Mouse (Mus musculus) bone marrow, adult 2 months (tissue): ENCODE data around the gene Prkar2b. TPM values are rescaled to one million over a fixed set of nuclear protein-coding genes. Genes with fewer than 3 reads are reported as not detected.
A peak's percentile ranks its signal among the peaks of the same experiment; 100 is the strongest.

Source experiments
- H3K27ac ChIP-seq: fragments of 200-500 bp; 2 replicates; pipeline ENCODE4 v1.5.1; 2012; ENCODE audit warnings: low read depth, mild to moderate bottlenecking, control low read depth, inconsistent platforms, low read length; ENCODE audit not compliant: control insufficient read depth, poor library complexity, insufficient read depth
- H3K4me1 ChIP-seq: fragments of 200-500 bp; 2 replicates; pipeline ENCODE4 v1.6.1; 2011; ENCODE audit warnings: low read length; ENCODE audit not compliant: control insufficient read depth, insufficient read depth
- H3K4me3 ChIP-seq: fragments of 200-500 bp; replicated peaks from 2 replicates; pipeline ENCODE3; 2011; ENCODE audit warnings: mild to moderate bottlenecking, low read depth, low read length, control low read depth; ENCODE audit not compliant: control insufficient read depth
- CTCF ChIP-seq: fragments of 200-500 bp; IDR thresholded peaks from 2 replicates; pipeline ENCODE4 v1.5.1; 2011; ENCODE audit warnings: low read length, control low read depth; ENCODE audit not compliant: control insufficient read depth, insufficient read depth
- POLR2A ChIP-seq: fragments of 200-500 bp; IDR thresholded peaks from 2 replicates; pipeline ENCODE4 v1.6.1; 2011; ENCODE audit warnings: low read depth, mild to moderate bottlenecking, control low read depth, low read length, borderline replicate concordance; ENCODE audit not compliant: control insufficient read depth
- WGBS: fragments of 180-500 bp; shearing (Covaris S2); methylation state at CpG from one replicate; pipeline ENCODE4 v1.1.7; 2018; 5-methylcytosine and 5-hydroxymethylcytosine counted together
- polyA plus RNA-seq: library from polyadenylated mRNA; stranded (reverse); fragments of >200 nt; gene quantifications from 2 replicates; pipeline ENCODE4 v1.2.4, GENCODE M21; 2011; ENCODE audit warnings: low replicate concordance; ENCODE audit not compliant: missing spikeins, insufficient read depth, insufficient read length

The Prkar2b gene
- polyA plus RNA-seq, 1 experiment, result 124 TPM

DNA sequence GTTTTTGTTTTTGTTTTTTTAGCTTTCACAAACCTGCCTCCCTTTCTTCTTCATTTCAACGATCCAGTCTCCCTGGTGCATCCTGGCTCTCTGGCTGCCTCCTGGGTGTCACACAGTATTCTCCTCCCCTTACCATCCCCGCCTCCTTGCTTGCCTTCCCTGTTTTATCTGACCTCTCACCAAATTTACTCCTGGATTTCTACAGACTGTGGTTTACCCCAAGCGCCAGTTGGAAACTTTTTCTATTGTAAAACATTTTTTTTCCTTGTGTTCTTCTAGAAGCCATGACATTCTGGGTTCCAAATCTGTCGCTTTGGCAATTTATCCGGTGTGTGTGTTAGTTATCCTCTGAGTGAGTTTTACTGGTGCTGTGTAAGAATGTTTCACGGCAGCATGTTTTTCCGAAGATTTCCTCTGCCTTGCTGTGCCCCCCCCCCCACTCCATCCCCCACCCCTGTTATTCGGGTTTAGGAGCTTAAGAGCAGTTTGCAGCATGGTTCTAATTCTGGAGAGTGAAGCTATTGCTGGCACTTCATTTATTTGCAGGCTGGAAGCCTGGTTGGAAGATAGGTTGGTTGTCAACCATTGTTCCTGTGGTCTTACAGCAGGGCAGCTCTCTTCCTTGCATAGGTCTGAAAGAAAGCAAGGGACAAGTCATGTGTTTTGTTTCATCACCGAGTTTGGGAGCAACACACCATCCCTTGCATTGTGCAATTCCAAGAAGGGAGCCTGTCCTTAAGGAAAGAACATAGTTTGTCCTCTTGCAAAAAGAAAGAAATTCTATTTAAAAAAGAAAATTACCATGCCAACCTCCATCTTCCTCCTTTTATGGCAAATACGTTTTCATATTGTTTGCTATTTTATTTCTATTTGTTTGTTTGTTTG lies 15.0 kb upstream of the Prkar2b start:
- Histone ChIP-seq H3K27ac (no peak overlapping the region), H3K4me3 (no peak overlapping the region), H3K4me1 (no peaks in the 10 kb centered on the region; the same call in 1 of the 2 replicates)
- WGBS, result 71% methylated on average over 10 of the region's 10 CpGs
- no peak for TF ChIP-seq POLR2A

DNA sequence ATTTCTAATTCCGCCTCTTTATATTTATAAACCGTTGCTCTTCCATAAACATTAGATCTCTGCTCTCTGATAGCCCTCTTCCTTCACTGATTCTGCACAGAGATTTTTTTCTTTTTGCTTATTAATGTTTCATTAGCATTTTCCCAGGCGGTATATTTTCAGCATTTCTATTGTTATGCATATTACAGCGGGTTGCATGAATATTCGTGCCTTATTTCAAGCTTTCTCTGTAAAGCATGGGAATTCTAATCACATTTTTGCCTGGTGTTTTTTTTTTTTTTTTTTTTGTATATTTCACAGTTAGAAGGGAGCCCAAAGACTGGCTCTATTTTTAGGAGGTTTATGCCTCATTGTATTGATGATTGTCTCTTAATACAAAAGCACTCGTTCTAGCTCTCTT lies 13.2 kb upstream of the Prkar2b start:
- Histone ChIP-seq H3K27ac (no peak overlapping the region), H3K4me1 (no peaks in the 10 kb centered on the region; the same call in 1 of the 2 replicates), H3K4me3 (no peak overlapping the region)
- no peak for TF ChIP-seq CTCF
- TF ChIP-seq POLR2A, result no peak
- WGBS, result 90% methylated on average over 6 of the region's 6 CpGs

DNA sequence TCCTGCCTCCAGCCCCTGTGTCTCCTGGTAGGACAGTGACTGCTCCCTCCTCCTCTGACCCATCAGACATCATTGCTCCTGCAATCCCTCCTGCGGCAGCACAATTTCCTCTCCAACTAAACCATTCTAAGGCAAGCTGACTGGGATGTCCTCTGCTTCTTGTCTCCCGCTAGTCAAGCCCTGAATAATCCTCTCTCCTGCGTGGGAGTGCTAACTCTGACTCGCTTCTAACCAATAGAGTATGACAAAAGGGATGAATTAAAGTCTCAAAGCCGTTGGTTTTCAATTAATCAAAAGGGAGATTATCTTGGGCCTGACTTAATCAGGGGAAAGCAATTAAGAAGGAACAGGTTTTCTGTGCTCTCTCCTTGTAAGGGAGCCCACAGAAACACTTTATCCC lies 4.9 kb upstream of the Prkar2b start:
- TF ChIP-seq CTCF, result no peak
- TF ChIP-seq POLR2A, result no peak
- WGBS, result 77% methylated on average over 5 of the region's 5 CpGs
- Histone ChIP-seq H3K27ac (no peak overlapping the region), H3K4me1 (no peaks in the 10 kb centered on the region; the same call in 1 of the 2 replicates), H3K4me3 (no peak overlapping the region)

DNA sequence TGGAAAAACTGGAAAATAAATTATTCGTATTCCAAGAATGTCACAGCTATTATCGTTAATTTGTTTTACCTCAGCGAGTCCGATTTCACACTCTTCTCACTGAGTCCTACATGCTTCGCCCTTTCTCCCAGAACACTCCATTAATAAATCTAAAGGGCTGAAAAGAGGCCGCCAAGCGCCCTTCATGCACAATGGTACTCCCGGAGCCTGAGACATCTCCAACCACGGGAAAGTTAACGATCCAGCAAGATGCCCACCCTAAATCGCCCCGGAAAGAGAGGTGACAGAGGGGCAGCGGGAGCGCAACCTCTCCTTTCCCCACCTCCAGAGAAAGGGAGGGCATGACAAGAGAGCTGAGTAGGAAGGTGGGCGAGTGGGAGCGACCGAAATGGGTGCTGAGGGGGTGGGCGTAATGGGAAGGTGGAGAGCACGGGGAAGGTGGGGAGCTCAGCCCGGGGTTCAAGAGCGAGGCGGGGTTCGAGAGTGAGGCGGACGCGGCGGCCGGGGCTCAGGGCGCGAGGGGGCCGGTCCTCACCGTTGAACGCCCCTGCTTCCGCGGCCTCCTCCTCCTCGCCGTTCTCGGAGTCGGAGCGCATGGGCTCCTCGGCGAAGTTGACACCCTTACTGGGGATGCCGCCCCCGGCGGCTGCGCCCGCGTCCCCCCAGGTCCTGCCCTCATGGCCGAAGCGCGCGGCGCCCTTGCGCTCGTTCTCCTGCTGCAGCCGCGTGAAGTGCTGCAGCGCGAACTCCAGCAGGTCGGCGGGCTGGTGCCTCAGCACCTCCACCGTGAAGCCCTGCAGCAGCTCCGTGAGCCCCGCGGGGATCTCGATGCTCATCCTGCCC lies 628 bp downstream of the Prkar2b start:
- no peak for TF ChIP-seq POLR2A
- TF ChIP-seq CTCF, result no peak
- H3K27ac ChIP-seq, result peak overlapping the region; percentile 97
- peak overlapping the region; percentile 87 for H3K4me3 ChIP-seq
- H3K4me1 ChIP-seq, result peaks cover 3% of the 10 kb centered on the region; the same call in 1 of the 2 replicates
- under 1% methylated on average over 66 of the region's 66 CpGs for whole genome bisulfite sequencing

DNA sequence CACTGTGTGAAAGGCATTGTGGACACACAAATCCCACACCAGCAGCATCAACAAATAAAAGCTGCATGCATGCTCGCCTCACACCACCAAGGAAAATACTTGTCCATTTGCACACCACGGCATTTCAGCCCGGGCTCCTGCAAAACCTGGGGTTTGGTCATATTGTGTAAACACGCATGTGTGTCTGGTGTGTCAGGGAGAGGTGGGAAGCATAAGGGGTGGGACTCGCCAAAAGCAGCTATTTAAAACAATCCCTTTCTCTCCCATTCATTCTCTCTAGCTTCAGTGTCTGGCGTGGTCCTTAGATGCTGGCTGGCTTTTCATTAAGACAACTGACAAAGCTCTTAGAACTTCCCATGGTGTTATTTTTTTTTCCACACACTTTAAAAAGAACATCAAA lies 1.4 kb downstream of the Prkar2b start:
- Histone ChIP-seq H3K4me1 (peaks cover 3% of the 10 kb centered on the region; the same call in 1 of the 2 replicates), H3K4me3 (peak overlapping the region; percentile 79), H3K27ac (peak overlapping the region; percentile 37; the same call in 1 of the 2 replicates)
- 32% methylated on average over 6 of the region's 6 CpGs for WGBS
- TF ChIP-seq POLR2A (no peak), CTCF (no peak)

DNA sequence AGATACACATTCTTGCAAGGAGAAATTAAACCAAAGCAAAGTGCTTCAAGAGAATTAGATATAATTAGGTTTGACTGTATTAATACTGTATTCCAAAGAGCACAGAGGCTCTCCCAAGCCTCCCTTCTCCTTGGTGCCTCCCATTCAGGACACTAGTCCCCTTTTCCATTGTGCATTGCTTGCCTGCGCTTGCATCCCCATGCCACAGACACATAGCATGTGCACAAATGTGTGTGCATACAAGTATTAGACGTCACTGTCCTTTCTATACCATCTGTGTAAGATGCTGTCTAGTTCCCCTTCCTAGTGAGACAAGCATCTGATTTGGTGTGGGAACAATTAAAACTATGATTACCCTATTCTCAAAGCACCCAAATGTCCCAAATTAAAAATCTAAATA lies 2.0 kb downstream of the Prkar2b start:
- WGBS, result 55% methylated on average over 2 of the region's 2 CpGs
- Histone ChIP-seq H3K27ac (no peak overlapping the region), H3K4me3 (peak overlapping the region; percentile 77), H3K4me1 (peaks cover 3% of the 10 kb centered on the region; the same call in 1 of the 2 replicates)
- TF ChIP-seq POLR2A (no peak), CTCF (no peak)

DNA sequence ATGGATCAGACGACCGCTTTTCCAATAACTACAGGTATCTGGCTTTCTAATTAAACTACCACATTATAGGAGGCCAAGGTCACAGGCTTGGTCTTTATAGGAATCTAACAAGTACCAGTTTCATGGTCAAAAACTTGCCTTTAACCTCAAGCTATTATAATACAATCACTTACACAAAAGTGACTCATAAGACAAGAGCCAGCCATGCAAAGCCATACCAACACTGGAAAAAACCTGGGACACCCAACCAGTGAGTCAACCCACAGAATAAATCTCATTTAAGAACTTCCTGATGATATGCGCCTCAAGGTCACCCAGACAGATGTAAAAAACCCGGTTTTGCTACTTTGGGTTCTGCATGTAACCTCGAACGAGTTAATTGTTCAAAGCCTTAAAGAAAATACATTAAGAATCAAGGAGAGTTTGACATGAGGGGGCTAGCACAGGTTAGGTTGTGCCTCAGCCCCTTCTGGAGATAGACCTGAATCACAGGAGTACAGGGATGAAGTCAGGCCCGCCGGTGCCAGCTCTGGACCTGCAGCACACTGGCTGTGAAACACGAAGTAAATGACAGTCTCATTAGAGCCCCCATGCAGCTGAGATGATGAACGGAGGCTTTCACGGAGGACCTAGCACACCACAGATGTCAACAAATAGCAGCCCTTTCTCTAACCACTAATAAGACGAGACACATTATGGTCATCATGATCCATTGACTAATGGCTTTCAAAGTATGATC lies 3.5 kb downstream of the Prkar2b start:
- Histone ChIP-seq H3K27ac (no peak overlapping the region), H3K4me1 (peaks cover 3% of the 10 kb centered on the region; the same call in 1 of the 2 replicates), H3K4me3 (no peak overlapping the region)
- WGBS, result 83% methylated on average over 12 of the region's 12 CpGs
- TF ChIP-seq CTCF, result no peak
- TF ChIP-seq POLR2A, result no peak

DNA sequence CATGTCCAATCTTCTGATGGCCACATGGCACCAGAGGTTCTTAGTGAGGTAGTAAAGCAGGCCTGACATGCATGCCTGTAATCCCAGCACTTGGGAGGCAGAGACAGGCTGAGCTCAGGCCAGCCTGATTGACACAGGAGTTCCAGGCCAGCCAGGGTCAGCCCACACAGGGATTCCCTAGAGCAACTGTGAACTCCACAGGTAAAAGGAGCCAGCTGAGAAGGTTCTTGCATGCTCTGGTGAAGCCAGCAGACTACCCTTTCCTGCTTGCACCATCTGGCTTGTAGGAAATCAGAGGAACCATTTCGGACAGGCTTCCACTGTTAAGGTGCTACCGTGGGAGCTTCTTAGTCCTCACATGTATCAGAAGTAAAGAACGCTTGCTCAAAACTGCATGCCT lies 5.3 kb downstream of the Prkar2b start:
- Histone ChIP-seq H3K27ac (peak overlapping the region; percentile 44), H3K4me3 (no peak overlapping the region), H3K4me1 (peaks cover 3% of the 10 kb centered on the region; the same call in 1 of the 2 replicates)
- WGBS, result 72% methylated on average over 3 of the region's 3 CpGs
- TF ChIP-seq CTCF, result no peak
- TF ChIP-seq POLR2A, result no peak
